Mouse (Mus musculus): ENCODE results near the gene Endod1. TPM values are rescaled to one million over a fixed set of nuclear protein-coding genes. Genes with fewer than 3 reads are reported as not detected.

Endod1 gene
- total RNA-seq, 2 experiments from 2014 or later, result 8.2 to 8.5 TPM

- intact Hi-C loops (cut with DNase I), result loop anchor here (1.0 to 5.0 kb wide), 3 partner anchors 453 to 1110 kb away; no protein-coding TSS in a partner anchor
- peak; percentile 67 to 77 for DNase-seq
These were observed 39.2 kb downstream of the Endod1 start for GRCm38 (mm10) chr9:14342041-14342668.

- no peak for DNase-seq
- intact Hi-C loops (cut with DNase I), result no loop called here
These were observed 42.6 kb downstream of the Endod1 start for GRCm38 (mm10) chr9:14338701-14339100.

GRCm38 (mm10) chr9:14336901-14337300, 44.4 kb downstream of the Endod1 start:
- intact Hi-C loops (cut with DNase I), result no loop called here

DNA sequence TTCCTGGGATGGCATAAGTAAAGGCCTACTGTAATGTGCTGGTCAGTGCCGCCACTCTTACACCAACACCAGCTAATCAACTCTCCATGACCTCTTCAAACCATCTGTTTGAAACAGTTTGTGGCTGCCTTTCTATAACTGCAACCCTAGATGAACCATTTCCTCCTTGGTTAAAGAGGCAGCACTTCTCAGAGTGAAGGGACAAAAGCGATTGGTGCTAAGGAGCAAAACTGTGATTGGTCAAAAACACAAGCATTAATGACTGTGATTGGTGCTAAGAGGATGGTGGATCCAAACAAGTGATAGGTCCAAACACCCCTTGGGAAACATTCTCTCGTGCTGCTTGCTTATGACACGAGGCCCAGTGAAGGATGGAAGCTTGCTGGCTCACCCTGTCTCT, 45.5 kb downstream of the Endod1 start:
- DNase-seq, result no peak
- intact Hi-C loops (cut with DNase I), result no loop called here

More at GRCm38 (mm10) chr9:14336901-14337300, 44.4 kb downstream of the Endod1 start:
- no peak for DNase-seq

- intact Hi-C loops (cut with DNase I), result no loop called here
- DNase-seq, result no peak
These were observed 64.7 kb downstream of the Endod1 start for GRCm38 (mm10) chr9:14316618-14317017.

- no peak for DNase-seq
- intact Hi-C loops (cut with DNase I), result no loop called here
These were observed 66.8 kb downstream of the Endod1 start for GRCm38 (mm10) chr9:14314477-14314876.

- intact Hi-C loops (cut with DNase I), result no loop called here
- DNase-seq, result no peak
These were observed 67.3 kb downstream of the Endod1 start for GRCm38 (mm10) chr9:14313968-14314367.

DNA sequence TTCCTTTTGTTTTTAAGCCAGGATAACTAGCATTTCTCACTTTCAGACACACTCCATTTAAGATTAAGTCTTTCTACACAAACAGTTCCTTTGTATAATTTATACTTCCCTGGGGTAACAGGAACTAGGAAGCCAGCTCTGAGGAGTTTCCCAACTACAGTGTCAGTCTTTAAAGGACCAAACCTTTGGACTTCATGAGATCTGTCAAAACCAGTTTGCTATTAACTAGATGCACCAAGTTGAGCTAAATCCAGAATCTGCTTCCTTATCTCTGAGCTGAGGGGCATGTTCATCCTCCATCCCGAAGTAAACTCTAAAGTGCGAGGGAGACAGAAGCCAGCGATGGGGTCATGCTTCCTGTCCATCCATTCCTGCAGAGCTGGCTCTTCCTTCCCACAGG, 74.0 kb downstream of the Endod1 start:
- intact Hi-C loops (cut with DNase I), result no loop called here
- DNase-seq, result no peak

GRCm38 (mm10) chr9:14304262-14304968, 76.9 kb downstream of the Endod1 start:
- DNase-seq, result no peak
- intact Hi-C loops (cut with DNase I), result no loop called here

Other genes starting within 250 kb of the Endod1 start
- gene Sesn3, start 106.4 kb downstream of the Endod1 start, total RNA-seq (2021), result 10 to 100 TPM; 23.3 to 25.0 TPM
- not detected for gene Kdm4d, start 119.0 kb upstream of the Endod1 start, total RNA-seq (2021)
- gene Cwc15, start 119.1 kb upstream of the Endod1 start, total RNA-seq (2021), result 10 to 100 TPM; 68.5 to 72.9 TPM